Mouse (Mus musculus): ENCODE measurements around the gene Nr1h3.

Nr1h3 gene

GRCm38 (mm10) chr2:91202222-91202971, at the start of gene Nr1h3, which contains the start of gene Acp2:
Gene Nr1h3 (minus strand): TSS chr2:91202834.
Gene Acp2 (plus strand): TSS chr2:91202885.
- peak; percentile 97 for DNase-seq

GRCm38 (mm10) chr2:91252001-91252400, 49.4 kb upstream of the Nr1h3 start:
- no peak for DNase-seq

- DNase-seq: no peak
Measured at GRCm38 (mm10) chr2:91248366-91248765, 45.7 kb upstream of the Nr1h3 start.

GRCm38 (mm10) chr2:91244557-91245228, 42.1 kb upstream of the Nr1h3 start:
- DNase-seq: no peak

GRCm38 (mm10) chr2:91243416-91243815, 40.8 kb upstream of the Nr1h3 start:
- no peak for DNase-seq

GRCm38 (mm10) chr2:91242547-91242946, 39.9 kb upstream of the Nr1h3 start:
- no peak for DNase-seq

GRCm38 (mm10) chr2:91237511-91238080, 35.0 kb upstream of the Nr1h3 start:
- DNase-seq: peak; percentile 18

GRCm38 (mm10) chr2:91236601-91237510, 34.2 kb upstream of the Nr1h3 start, which contains the start of gene Ddb2:
Gene Ddb2 (minus strand): TSS chr2:91236982.
- peak; percentile 86 for DNase-seq

- DNase-seq: no peak
Measured at GRCm38 (mm10) chr2:91229735-91230134, 27.1 kb upstream of the Nr1h3 start.

- no peak for DNase-seq
Measured at GRCm38 (mm10) chr2:91223614-91224013, 21.0 kb upstream of the Nr1h3 start.

GRCm38 (mm10) chr2:91220501-91220900, 17.9 kb upstream of the Nr1h3 start:
- no peak for DNase-seq

- no peak for DNase-seq
Measured at GRCm38 (mm10) chr2:91217032-91217431, 14.4 kb upstream of the Nr1h3 start.

GRCm38 (mm10) chr2:91213311-91213710, 10.7 kb upstream of the Nr1h3 start:
- DNase-seq: no peak

- DNase-seq: no peak
Measured at GRCm38 (mm10) chr2:91206254-91206775, 3.7 kb upstream of the Nr1h3 start.

GRCm38 (mm10) chr2:91202972-91203656, 480 bp upstream of the Nr1h3 start:
- DNase-seq: no peak

GRCm38 (mm10) chr2:91198888-91199287, 3.7 kb downstream of the Nr1h3 start:
- no peak for DNase-seq

- DNase-seq: peak; percentile 24
Measured at GRCm38 (mm10) chr2:91196577-91197001, 6.0 kb downstream of the Nr1h3 start.

GRCm38 (mm10) chr2:91194624-91195332, 7.9 kb downstream of the Nr1h3 start:
- peak; percentile 89 for DNase-seq

GRCm38 (mm10) chr2:91190501-91190900, 12.1 kb downstream of the Nr1h3 start:
- no peak for DNase-seq

GRCm38 (mm10) chr2:91187431-91187830, 15.2 kb downstream of the Nr1h3 start:
- DNase-seq: no peak

- no peak for DNase-seq
Measured at GRCm38 (mm10) chr2:91186208-91186607, 16.4 kb downstream of the Nr1h3 start.

Measured in kidney, adult 18-20 months (tissue).